Mouse (Mus musculus): ENCODE measurements around the gene Gm11549.

- no peak for TF ChIP-seq POLR2A (IDR thresholded peaks at IDR 0.05; ENCODE audit: control insufficient read depth, low read depth, low read length)
- TF ChIP-seq CTCF (IDR thresholded peaks at IDR 0.05; ENCODE audit: control insufficient read depth, insufficient read depth, insufficient replicate concordance, low read depth, low read length): no peak
These were observed 10.4 kb upstream of the Gm11549 start for GRCm38 (mm10) chr3:36531979-36532542.
